Mouse (Mus musculus) monocyte, adult 5-6 weeks (primary cell): ENCODE data around the gene Dhtkd1. TPM values are rescaled to one million over a fixed set of nuclear protein-coding genes. Genes with fewer than 3 reads are reported as not detected.
A peak's percentile ranks its signal among the peaks of the same experiment; 100 is the strongest.
"Not testable (repeated sequence)": the region's sequence is repeated elsewhere in the genome, so short reads cannot be mapped to it uniquely, and the experiment has no call there.

Source experiments
- ATAC-seq: fragments of 153-309, 156-312 bp; replicated peaks from 2 replicates; pipeline ENCODE4 v1.8.0; 2017; ENCODE audit warnings: mild to moderate bottlenecking; ENCODE audit not compliant: low TSS enrichment, insufficient number of reproducible peaks, severe bottlenecking, poor library complexity, low FRiP score
- total RNA-seq: library from RNA; stranded (forward); fragments of 200-1000, 200-491, 200-594 nt; gene quantifications from 3 replicates; pipeline ENCODE4 v1.2.3, GENCODE M21; 2017

Dhtkd1 gene
- not detected in 3 replicates for total RNA-seq

DNA sequence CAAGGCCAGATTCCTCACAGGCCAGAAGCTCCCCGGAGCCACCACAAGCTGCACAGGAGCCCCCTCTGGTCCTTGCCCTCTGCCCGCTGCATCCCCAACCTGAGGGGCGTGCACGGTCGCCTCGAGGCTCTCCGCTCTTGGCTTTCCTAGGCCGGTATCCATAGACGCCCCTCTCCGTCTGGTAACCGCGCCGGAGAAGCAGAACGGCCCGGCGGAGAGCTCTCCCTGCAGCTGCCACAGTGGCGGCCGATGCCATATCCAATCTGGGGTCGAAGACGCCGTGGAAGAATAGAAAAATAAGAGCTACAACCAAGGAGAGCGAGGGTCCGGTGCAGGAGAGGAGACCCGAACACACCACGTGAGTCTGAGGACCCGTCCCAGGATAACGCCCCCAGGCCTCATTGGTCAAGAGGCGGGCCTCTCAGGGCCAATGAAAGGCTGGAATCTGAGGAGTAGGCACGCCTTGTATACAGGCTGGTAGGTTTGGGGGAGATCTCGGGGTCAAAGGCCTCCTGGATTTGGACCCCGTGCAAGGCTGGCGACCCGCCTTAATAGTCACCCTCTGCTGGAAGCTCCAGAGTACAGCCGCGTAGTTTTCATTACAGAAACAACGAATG lies at the start of gene Dhtkd1:
TSS of gene Dhtkd1 (minus strand) at position 377 of the 617 bp plus-strand sequence.
- peak; percentile 47 for ATAC-seq

GRCm38 (mm10) chr2:5977532-5977931 lies 34.9 kb upstream of the Dhtkd1 start:
- no peak for ATAC-seq

DNA sequence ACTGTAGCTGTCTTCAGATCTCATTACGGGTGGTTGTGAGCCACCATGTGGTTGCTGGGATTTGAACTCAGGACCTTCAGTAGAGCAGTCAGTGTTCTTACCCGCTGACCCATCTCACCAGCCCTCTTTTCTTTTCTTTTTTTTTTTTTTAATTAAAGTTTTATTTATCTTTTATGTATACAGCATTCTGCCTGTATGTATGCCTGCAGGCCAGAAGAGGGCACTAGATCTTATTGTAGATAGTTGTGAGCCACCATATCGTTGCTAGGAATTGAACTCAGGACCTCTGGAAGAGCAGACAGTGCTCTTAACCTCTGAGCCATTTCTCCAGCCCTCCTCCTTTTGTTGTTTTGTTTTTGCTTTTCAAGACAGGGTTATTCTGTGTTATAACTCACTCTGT lies 28.0 kb upstream of the Dhtkd1 start:
- not testable (repeated sequence) for ATAC-seq

DNA sequence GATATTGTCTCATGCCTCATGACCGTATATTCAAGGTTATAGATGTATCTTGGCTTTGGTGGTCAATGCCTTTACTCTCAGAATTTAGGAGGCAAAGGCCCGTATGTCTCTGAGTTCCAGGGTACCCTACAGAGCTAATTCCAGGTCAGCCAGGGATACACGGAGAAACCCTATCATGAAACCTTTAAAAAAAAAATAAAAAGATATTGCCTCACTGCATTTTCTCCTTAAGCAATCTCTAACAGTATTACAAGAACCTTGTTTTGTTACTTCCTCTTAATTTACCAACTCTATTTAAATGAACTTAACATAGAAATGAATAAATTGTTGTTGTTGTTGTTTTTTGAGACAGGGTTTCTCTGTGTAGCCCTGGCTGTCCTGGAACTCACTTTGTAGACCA lies 23.4 kb upstream of the Dhtkd1 start:
- 0 out of 2 replicates have a peak, but pooled peaks have one; percentile 22 for ATAC-seq

GRCm38 (mm10) chr2:5963729-5964128 lies 21.1 kb upstream of the Dhtkd1 start:
- ATAC-seq: not testable (repeated sequence)

DNA sequence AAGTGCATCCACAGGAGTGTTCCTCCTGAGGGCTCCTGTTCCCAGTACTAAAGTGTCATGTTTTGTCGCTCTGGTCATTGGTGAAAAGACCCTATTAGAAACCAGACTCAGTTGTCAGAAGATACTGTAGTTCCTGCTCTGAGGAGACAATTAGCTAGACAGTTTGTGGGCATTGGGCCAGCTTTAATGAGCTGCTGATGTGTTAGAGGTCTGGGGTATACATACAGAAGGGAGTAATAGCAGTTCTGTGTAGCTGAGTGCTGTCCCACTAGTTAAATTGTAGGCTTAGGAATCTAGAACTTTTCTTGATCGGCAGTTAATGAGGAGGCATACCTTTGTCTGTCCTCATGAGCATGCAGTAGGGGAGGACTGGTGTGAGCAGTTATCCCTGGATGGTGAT lies 19.7 kb upstream of the Dhtkd1 start:
- ATAC-seq: no peak

GRCm38 (mm10) chr2:5957705-5958104 lies 15.1 kb upstream of the Dhtkd1 start:
- ATAC-seq: no peak

DNA sequence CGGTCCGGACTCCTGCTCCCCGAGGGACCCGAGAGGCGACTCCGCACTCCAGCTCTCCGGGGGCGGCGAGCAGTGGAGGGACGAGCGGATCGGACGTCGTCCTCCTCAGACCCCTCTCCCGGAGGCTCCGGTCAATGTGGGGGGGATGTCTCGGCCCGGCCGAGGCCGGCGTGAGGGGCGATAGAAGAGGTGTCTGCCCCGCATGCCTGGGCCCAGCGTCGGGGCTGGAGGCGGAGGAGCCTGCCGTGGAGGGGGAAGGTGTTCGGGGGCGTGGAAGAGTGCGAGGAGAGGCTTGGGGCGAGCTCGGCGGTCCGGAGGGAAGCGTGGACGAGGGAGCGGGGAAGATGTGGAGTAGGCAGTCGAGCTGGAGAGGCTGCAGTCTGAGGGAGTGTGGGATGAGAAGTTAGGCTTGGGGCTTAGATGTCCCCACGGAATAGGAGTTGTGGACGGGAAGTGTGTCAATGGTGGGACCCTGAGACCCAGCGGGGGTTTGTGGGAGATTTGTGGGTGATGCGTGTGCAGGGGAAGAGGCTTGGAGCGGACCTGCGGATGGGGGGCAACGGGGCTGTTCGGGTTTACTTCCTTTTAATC lies 9.1 kb upstream of the Dhtkd1 start:
- peak; percentile 26; the same call in 1 of the 2 replicates for ATAC-seq

GRCm38 (mm10) chr2:5950766-5951595 lies 8.4 kb upstream of the Dhtkd1 start, which contains the start of gene Upf2:
Gene Upf2 (plus strand): TSS chr2:5951469.
- ATAC-seq: peak; percentile 92

DNA sequence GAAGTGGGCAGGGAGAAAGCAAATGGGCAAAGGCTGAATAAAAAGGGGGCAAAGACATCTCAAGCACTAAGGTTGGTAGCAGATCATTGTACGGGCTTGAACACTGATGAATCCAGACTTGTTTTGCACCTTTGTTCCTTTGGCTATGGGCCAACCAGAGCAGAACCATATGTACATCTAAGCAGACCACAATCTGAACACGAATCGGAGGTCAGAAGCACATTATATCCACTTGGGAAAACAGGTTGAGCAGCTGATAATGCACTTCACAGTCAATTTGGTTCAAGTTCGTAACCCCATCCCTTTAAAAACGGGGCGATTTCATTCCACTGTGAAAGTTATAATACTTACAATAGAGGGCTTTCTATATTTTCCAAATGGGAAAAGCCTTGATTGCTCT lies 7.7 kb upstream of the Dhtkd1 start:
- ATAC-seq: no peak

- ATAC-seq: not testable (repeated sequence)
Observed at GRCm38 (mm10) chr2:5949821-5950220, 7.2 kb upstream of the Dhtkd1 start.

DNA sequence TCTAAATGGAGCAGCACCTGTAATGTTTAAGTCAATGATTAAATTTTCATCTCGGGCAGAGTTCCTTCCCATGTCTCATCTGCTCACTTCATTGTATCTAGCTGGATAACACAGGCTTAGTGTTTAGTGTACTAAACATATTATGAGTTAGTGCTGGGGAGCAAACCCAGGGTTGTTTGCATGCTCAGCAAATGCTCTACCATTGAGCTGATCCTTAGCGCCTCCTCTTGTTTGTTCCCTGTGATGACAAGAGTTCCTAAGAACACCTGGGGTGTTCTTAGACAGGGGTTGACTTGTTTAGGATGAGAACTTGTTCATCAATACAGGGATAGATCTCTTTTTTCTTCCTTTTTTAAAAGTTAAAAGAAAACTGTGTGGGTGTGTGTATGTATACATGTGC lies 6.4 kb upstream of the Dhtkd1 start:
- no peak for ATAC-seq

- no peak for ATAC-seq
Observed at GRCm38 (mm10) chr2:5946876-5947275, 4.3 kb upstream of the Dhtkd1 start.

GRCm38 (mm10) chr2:5945629-5946028 lies 3.0 kb upstream of the Dhtkd1 start:
- no peak for ATAC-seq

DNA sequence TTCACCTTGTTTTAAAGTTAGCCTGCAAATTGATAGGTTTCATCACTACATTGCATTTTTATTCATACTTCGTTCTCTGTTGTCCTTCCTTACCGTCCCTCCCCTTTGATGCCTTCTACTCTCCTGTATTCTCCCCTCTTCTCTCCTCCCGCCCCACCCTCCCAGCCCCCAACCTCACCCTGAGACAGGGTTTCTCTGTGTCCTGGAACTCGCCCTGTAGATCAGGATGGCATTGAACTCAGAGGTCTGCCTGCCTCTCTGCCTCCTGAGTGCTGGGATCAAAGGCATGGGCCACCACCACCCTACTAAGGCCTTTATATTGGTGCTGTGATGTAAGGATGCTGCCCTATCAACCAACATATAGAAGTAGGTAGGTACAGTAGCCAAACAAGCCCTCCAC lies 479 bp upstream of the Dhtkd1 start:
- ATAC-seq: no peak

DNA sequence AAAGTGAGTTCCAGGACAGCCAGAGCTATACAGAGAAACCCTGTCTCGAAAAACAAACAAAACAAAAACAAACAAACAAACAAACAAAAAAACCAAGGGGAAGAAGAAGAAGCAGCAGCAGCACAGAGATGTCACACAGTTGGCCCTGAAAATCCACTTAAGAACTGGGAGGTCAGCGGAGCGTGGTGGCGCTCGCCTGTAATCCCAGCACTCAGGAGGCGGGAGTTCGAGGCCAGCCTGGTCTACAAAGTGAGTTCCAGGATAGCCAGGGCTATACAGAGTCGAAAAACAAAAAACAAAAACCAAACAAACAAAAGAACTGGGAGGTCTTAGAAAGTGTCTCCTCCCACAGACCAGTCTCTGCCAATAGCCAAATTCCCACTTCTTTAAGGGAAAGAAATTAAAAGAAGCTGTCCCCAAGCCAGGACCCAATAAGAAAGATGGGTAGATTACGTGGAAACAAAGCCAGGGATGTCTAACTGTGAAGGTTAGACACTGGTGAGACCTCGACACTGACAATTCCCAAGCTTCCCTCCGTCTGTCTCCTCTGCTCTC lies 654 bp downstream of the Dhtkd1 start:
- ATAC-seq: no peak

DNA sequence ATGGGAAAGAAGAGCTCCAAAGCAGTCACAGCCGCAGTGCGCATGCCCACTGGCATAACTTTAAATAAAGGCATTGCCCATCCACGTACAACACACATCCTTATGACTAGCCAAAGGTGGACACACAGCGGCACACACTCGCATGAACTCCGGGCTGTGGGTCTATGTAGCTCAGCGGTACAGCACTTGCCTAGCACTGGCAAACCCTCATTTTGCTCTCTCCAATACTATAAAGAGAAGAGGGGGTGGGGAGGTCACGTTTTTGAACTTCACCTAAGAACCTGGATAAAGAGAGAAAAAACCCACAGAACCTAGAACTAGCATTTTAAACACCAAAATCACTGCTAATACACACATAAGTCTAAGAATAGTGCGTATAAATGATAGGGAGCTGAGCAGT lies 1.7 kb downstream of the Dhtkd1 start:
- no peak for ATAC-seq

GRCm38 (mm10) chr2:5939911-5940310 lies 2.7 kb downstream of the Dhtkd1 start:
- no peak for ATAC-seq

DNA sequence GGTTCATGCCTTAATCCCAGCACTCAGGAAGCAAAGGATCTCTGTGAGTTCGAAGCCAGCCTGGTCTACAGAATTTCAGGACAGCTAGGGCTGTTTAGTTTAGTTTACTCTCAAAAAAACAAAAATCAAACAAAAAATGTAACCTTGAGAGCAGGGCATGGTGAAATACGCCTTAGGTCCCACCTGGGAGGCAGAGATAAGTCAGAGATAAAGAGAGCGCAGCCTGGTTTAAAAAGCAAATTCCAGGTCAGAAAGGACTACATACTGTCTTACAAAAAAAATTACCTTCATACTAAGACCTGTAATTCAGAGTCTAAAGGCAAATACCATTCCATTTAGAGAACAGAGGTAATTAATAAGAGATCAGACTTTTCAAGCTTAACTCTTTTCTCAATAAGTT lies 3.3 kb downstream of the Dhtkd1 start:
- ATAC-seq: no peak
